Mouse (Mus musculus) telencephalon, adult 2 months (tissue): ENCODE measurements around the gene Cep131.

Source experiments
- DNase-seq: peaks from one replicate; pipeline ENCODE4 v3.0.0-alpha.2; 2011; ENCODE audit warnings: low read depth, low spot score

Gene Cep131

GRCm38 (mm10) chr11:120098588-120099511 is 12.2 kb upstream of the Cep131 start, which contains the start of the genes Tepsin and Ndufaf8:
Tepsin (minus strand) TSS chr11:120098731.
Ndufaf8 (plus strand) TSS chr11:120098928.
- DNase-seq, result peak; percentile 99

- DNase-seq, result no peak
Measured at GRCm38 (mm10) chr11:120092817-120093591, 6.4 kb upstream of the Cep131 start.

- DNase-seq, result no peak
Measured at GRCm38 (mm10) chr11:120090661-120091060, 4.0 kb upstream of the Cep131 start.

GRCm38 (mm10) chr11:120085891-120086627 is 568 bp downstream of the Cep131 start:
- DNase-seq, result no peak

- no peak for DNase-seq
Measured at GRCm38 (mm10) chr11:120080282-120080681, 6.3 kb downstream of the Cep131 start.

GRCm38 (mm10) chr11:120076191-120076590 is 10.4 kb downstream of the Cep131 start:
- DNase-seq, result no peak

GRCm38 (mm10) chr11:120072986-120073647 is 13.5 kb downstream of the Cep131 start:
- no peak for DNase-seq

GRCm38 (mm10) chr11:120071731-120072320 is 14.8 kb downstream of the Cep131 start:
- no peak for DNase-seq

GRCm38 (mm10) chr11:120071065-120071464 is 15.6 kb downstream of the Cep131 start:
- no peak for DNase-seq

GRCm38 (mm10) chr11:120070286-120070930 is 16.2 kb downstream of the Cep131 start:
- no peak for DNase-seq

- no peak for DNase-seq
Measured at GRCm38 (mm10) chr11:120069261-120069660, 17.4 kb downstream of the Cep131 start.

GRCm38 (mm10) chr11:120067834-120068233 is 18.8 kb downstream of the Cep131 start:
- no peak for DNase-seq

GRCm38 (mm10) chr11:120065291-120065690 is 21.3 kb downstream of the Cep131 start:
- DNase-seq, result no peak

GRCm38 (mm10) chr11:120064668-120065040 is 22.0 kb downstream of the Cep131 start:
- DNase-seq, result no peak

GRCm38 (mm10) chr11:120064006-120064667 is 22.5 kb downstream of the Cep131 start:
- no peak for DNase-seq

- DNase-seq, result no peak
Measured at GRCm38 (mm10) chr11:120063326-120063725, 23.3 kb downstream of the Cep131 start.

- no peak for DNase-seq
Measured at GRCm38 (mm10) chr11:120060634-120061033, 26.0 kb downstream of the Cep131 start.

GRCm38 (mm10) chr11:120055953-120056732 is 30.5 kb downstream of the Cep131 start:
- DNase-seq, result no peak

GRCm38 (mm10) chr11:120053846-120054245 is 32.8 kb downstream of the Cep131 start:
- DNase-seq, result no peak
